Mouse (Mus musculus) bone marrow macrophage, adult 2 months (primary cell): ENCODE measurements at regions not wholly inside any gene's neighbourhood (a gene's known extent, or its start where the extent isn't known, plus 50 kb on each side); places are given as distances from the start of the nearest gene placed in this dataset.
"Not testable (repeated sequence)": the region's sequence is repeated elsewhere in the genome, so short reads cannot be mapped to it uniquely, and the experiment has no call there.

ENCODE experiments used
- CTCF ChIP-seq: IDR thresholded peaks from 2 replicates; pipeline ENCODE4 v1.5.1; 2012; ENCODE audit warnings: low read depth, mild to moderate bottlenecking, low read length, moderate library complexity
- POLR2A ChIP-seq: IDR thresholded peaks from 2 replicates; pipeline ENCODE4 v1.6.1; 2012; ENCODE audit warnings: mild to moderate bottlenecking, low read depth, low read length, borderline replicate concordance

DNA sequence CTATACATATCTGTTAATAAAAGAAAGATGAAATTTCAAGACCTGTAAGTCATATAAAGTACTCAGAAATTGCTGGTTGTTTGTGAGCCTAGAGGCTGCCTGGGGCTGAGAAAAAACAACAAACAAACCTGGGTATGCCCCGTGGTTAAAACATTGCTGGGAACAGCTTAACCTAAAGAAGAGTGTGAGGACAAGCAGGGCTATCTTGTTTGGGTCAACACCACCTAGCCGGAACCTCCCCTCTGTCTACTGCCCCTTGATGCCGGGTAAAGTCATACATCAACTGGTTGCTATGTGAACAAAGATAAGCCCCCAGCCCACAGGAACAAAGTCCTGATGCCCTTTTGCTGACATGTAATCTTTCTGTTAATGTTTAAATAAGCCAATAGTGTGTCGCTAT is 74.0 kb upstream of the Zfp709 start:
- not testable (repeated sequence) for TF ChIP-seq POLR2A, CTCF
